Mouse (Mus musculus): Measurements from ENCODE around the gene Dcaf12. TPM values are rescaled to one million over a fixed set of nuclear protein-coding genes. Genes with fewer than 3 reads are reported as not detected.

Dcaf12 gene
- polyA plus RNA-seq, 1 experiment from 2014 or later: 62.9 TPM

- ATAC-seq (ENCODE audit: insufficient read depth, low FRiP score): peak; percentile 78
- no peak overlapping the region for H3K4me2 ChIP-seq (ENCODE audit: low read depth, low read length)
- H3K36me3 ChIP-seq (ENCODE audit: control insufficient read depth, insufficient read depth, low read length): no peaks in the 10 kb centered on the region
- H3K4me3 ChIP-seq (replicated peaks; ENCODE audit: low read length): no peak overlapping the region
- no peaks in the 10 kb centered on the region for H3K27me3 ChIP-seq (ENCODE audit: control insufficient read depth, insufficient read depth, low read length)
- H3K27ac ChIP-seq (ENCODE audit: low read length): no peak overlapping the region
- no peaks in the 10 kb centered on the region for H3K9me3 ChIP-seq (replicated peaks; ENCODE audit: control insufficient read depth, low read length)
- no peaks in the 10 kb centered on the region for H3K4me1 ChIP-seq (ENCODE audit: control insufficient read depth, insufficient read depth, low read length)
- WGBS: 51% methylated on average over 4 of the region's 4 CpGs
- H3K9ac ChIP-seq (ENCODE audit: low read length): no peak overlapping the region
Observed at GRCm38 (mm10) chr4:41320971-41321370, 6.3 kb upstream of the Dcaf12 start.

- H3K36me3 ChIP-seq (ENCODE audit: control insufficient read depth, insufficient read depth, low read length): no peaks in the 10 kb centered on the region
- peaks cover 7% of the 10 kb centered on the region for H3K4me1 ChIP-seq (ENCODE audit: control insufficient read depth, insufficient read depth, low read length)
- no peak overlapping the region for H3K4me3 ChIP-seq (replicated peaks; ENCODE audit: low read length)
- H3K9ac ChIP-seq (ENCODE audit: low read length): no peak overlapping the region
- no peak overlapping the region for H3K27ac ChIP-seq (ENCODE audit: low read length)
- H3K9me3 ChIP-seq (replicated peaks; ENCODE audit: control insufficient read depth, low read length): no peaks in the 10 kb centered on the region
- 71% methylated on average over 5 of the region's 5 CpGs for WGBS
- ATAC-seq (ENCODE audit: insufficient read depth, low FRiP score): no peak
- H3K27me3 ChIP-seq (ENCODE audit: control insufficient read depth, insufficient read depth, low read length): no peaks in the 10 kb centered on the region
- H3K4me2 ChIP-seq (ENCODE audit: low read depth, low read length): no peak overlapping the region
Observed at GRCm38 (mm10) chr4:41318267-41318666, 3.6 kb upstream of the Dcaf12 start.

DNA sequence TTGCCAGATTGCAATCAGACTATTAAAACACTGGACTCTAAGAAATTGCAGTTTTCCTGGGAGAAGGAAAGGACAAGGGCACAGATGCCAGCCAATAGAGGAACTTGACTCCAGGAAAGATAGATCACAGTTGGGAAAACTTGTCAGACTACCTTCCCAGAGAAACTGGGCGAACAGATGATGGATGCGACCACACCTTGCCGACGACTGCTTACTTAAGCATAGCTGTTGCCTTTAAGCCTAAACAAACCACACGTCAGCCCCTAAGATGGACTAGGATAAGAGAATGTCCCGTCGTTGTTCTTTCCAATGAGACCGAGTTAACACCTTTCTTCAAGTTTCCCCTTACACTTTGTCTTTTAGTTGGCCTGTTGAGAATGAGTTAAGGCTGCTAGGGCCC lies 484 bp upstream of the Dcaf12 start:
- Histone ChIP-seq H3K36me3 (ENCODE audit: control insufficient read depth, insufficient read depth, low read length) (peaks cover 12% of the 10 kb centered on the region; the same call in 1 of the 2 replicates), H3K4me2 (ENCODE audit: low read depth, low read length) (peak overlapping the region; percentile 87), H3K9ac (ENCODE audit: low read length) (peak overlapping the region; percentile 97), H3K4me1 (ENCODE audit: control insufficient read depth, insufficient read depth, low read length) (peaks cover 22% of the 10 kb centered on the region), H3K9me3 (replicated peaks; ENCODE audit: control insufficient read depth, low read length) (no peaks in the 10 kb centered on the region), H3K27ac (ENCODE audit: low read length) (peak overlapping the region; percentile 99), H3K4me3 (replicated peaks; ENCODE audit: low read length) (peak overlapping the region; percentile 96), H3K27me3 (ENCODE audit: control insufficient read depth, insufficient read depth, low read length) (no peaks in the 10 kb centered on the region)
- peak; percentile 20; the same call in 1 of the 2 replicates for ATAC-seq (ENCODE audit: insufficient read depth, low FRiP score)
- 20% methylated on average over 8 of the region's 8 CpGs for WGBS

DNA sequence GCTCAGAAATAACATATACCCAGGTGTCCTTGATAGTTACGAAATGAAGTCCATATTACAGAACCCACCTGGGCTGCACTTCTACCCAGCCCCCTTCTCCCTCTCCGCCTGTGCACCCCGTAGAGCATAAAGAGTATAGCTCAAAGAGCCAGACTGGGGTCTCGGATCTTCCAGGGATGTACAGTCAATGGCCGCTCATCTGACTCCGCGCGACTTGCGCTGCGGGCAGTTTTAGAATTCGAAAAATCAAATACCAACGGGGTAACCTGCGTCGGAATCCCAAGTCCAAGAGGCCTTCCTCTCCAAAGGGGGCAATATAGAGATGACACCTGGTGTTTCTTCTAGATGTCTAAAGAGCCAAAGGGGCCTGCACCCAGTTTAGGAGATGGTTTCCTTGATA lies 967 bp downstream of the Dcaf12 start:
- peak overlapping the region; percentile 96 for H3K4me3 ChIP-seq (replicated peaks; ENCODE audit: low read length)
- H3K9ac ChIP-seq (ENCODE audit: low read length): peak overlapping the region; percentile 97
- no peak for ATAC-seq (ENCODE audit: insufficient read depth, low FRiP score)
- H3K27ac ChIP-seq (ENCODE audit: low read length): peak overlapping the region; percentile 99
- H3K9me3 ChIP-seq (replicated peaks; ENCODE audit: control insufficient read depth, low read length): no peaks in the 10 kb centered on the region
- peak overlapping the region; percentile 87 for H3K4me2 ChIP-seq (ENCODE audit: low read depth, low read length)
- H3K27me3 ChIP-seq (ENCODE audit: control insufficient read depth, insufficient read depth, low read length): no peaks in the 10 kb centered on the region
- peaks cover 22% of the 10 kb centered on the region for H3K4me1 ChIP-seq (ENCODE audit: control insufficient read depth, insufficient read depth, low read length)
- 10% methylated on average over 14 of the region's 14 CpGs for WGBS
- peaks cover 17% of the 10 kb centered on the region; the same call in 1 of the 2 replicates for H3K36me3 ChIP-seq (ENCODE audit: control insufficient read depth, insufficient read depth, low read length)

- H3K27ac ChIP-seq (ENCODE audit: low read length): no peak overlapping the region
- peaks cover 20% of the 10 kb centered on the region for H3K36me3 ChIP-seq (ENCODE audit: control insufficient read depth, insufficient read depth, low read length)
- H3K9me3 ChIP-seq (replicated peaks; ENCODE audit: control insufficient read depth, low read length): no peaks in the 10 kb centered on the region
- no peaks in the 10 kb centered on the region for H3K27me3 ChIP-seq (ENCODE audit: control insufficient read depth, insufficient read depth, low read length)
- no peak overlapping the region for H3K9ac ChIP-seq (ENCODE audit: low read length)
- H3K4me2 ChIP-seq (ENCODE audit: low read depth, low read length): no peak overlapping the region
- WGBS: 88% methylated on average over 9 of the region's 9 CpGs
- ATAC-seq (ENCODE audit: insufficient read depth, low FRiP score): no peak
- peaks cover 22% of the 10 kb centered on the region for H3K4me1 ChIP-seq (ENCODE audit: control insufficient read depth, insufficient read depth, low read length)
- no peak overlapping the region for H3K4me3 ChIP-seq (replicated peaks; ENCODE audit: low read length)
Observed at GRCm38 (mm10) chr4:41310567-41311563, 3.8 kb downstream of the Dcaf12 start.

GRCm38 (mm10) chr4:41307406-41307805 lies 7.3 kb downstream of the Dcaf12 start:
- no peak overlapping the region for H3K27ac ChIP-seq (ENCODE audit: low read length)
- H3K36me3 ChIP-seq (ENCODE audit: control insufficient read depth, insufficient read depth, low read length): peaks cover 20% of the 10 kb centered on the region
- H3K4me1 ChIP-seq (ENCODE audit: control insufficient read depth, insufficient read depth, low read length): peaks cover 8% of the 10 kb centered on the region; the same call in 1 of the 2 replicates
- no peak overlapping the region for H3K9ac ChIP-seq (ENCODE audit: low read length)
- no peak overlapping the region for H3K4me2 ChIP-seq (ENCODE audit: low read depth, low read length)
- ATAC-seq (ENCODE audit: insufficient read depth, low FRiP score): no peak
- no peaks in the 10 kb centered on the region for H3K27me3 ChIP-seq (ENCODE audit: control insufficient read depth, insufficient read depth, low read length)
- H3K4me3 ChIP-seq (replicated peaks; ENCODE audit: low read length): no peak overlapping the region
- H3K9me3 ChIP-seq (replicated peaks; ENCODE audit: control insufficient read depth, low read length): no peaks in the 10 kb centered on the region
- WGBS: 81% methylated on average over 6 of the region's 6 CpGs

- H3K27me3 ChIP-seq (ENCODE audit: control insufficient read depth, insufficient read depth, low read length): no peaks in the 10 kb centered on the region
- H3K4me1 ChIP-seq (ENCODE audit: control insufficient read depth, insufficient read depth, low read length): no peaks in the 10 kb centered on the region
- H3K27ac ChIP-seq (ENCODE audit: low read length): no peak overlapping the region
- WGBS: 56% methylated on average over 3 of the region's 3 CpGs
- no peaks in the 10 kb centered on the region for H3K9me3 ChIP-seq (replicated peaks; ENCODE audit: control insufficient read depth, low read length)
- ATAC-seq (ENCODE audit: insufficient read depth, low FRiP score): no peak
- no peak overlapping the region for H3K9ac ChIP-seq (ENCODE audit: low read length)
- H3K36me3 ChIP-seq (ENCODE audit: control insufficient read depth, insufficient read depth, low read length): peaks cover 18% of the 10 kb centered on the region
- H3K4me3 ChIP-seq (replicated peaks; ENCODE audit: low read length): no peak overlapping the region
- no peak overlapping the region for H3K4me2 ChIP-seq (ENCODE audit: low read depth, low read length)
Observed at GRCm38 (mm10) chr4:41304302-41304701, 10.4 kb downstream of the Dcaf12 start.

DNA sequence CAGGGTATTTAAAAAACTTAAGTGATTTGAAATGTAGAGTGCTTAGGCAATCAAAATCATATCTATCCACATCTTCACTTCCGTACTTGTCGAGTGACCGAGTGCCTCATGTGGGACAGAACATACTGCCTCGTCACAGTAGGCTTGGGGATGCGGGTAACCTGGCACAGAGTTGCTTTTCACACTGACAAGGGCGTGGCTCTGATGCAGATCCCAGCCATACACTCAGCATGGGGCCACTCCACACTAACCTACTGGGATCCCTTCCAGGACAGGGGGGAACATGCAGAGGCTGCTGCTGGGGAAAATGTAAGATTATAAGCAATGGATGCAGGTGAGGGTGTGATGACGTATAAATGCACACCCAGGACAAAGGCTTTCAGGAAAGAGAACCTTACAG lies 11.0 kb downstream of the Dcaf12 start:
- Histone ChIP-seq H3K9me3 (replicated peaks; ENCODE audit: control insufficient read depth, low read length) (no peaks in the 10 kb centered on the region), H3K27ac (ENCODE audit: low read length) (no peak overlapping the region), H3K9ac (ENCODE audit: low read length) (no peak overlapping the region), H3K4me2 (ENCODE audit: low read depth, low read length) (no peak overlapping the region), H3K4me1 (ENCODE audit: control insufficient read depth, insufficient read depth, low read length) (no peaks in the 10 kb centered on the region), H3K4me3 (replicated peaks; ENCODE audit: low read length) (no peak overlapping the region), H3K36me3 (ENCODE audit: control insufficient read depth, insufficient read depth, low read length) (peaks cover 25% of the 10 kb centered on the region), H3K27me3 (ENCODE audit: control insufficient read depth, insufficient read depth, low read length) (no peaks in the 10 kb centered on the region)
- 84% methylated on average over 7 of the region's 7 CpGs for WGBS
- ATAC-seq (ENCODE audit: insufficient read depth, low FRiP score): no peak

DNA sequence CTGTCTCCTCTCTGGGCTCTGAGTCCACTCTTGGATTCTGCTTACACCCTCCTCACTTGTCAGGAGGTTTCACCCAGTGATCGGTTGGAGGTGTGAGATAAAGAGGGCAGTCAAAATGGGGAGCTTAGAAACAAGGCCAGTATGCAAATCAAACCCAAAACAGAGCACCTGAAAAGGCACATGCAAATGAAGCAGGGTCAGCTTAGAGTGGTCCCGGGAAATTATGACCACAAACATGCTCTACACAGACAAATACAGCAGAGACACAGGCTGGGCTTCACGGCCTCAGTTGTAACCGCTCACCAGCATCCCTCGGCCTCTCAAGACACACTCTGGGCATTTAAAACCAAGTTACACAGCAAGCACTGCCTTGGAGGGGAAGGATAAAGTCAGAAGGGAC lies 15.7 kb downstream of the Dcaf12 start:
- Histone ChIP-seq H3K36me3 (ENCODE audit: control insufficient read depth, insufficient read depth, low read length) (peaks cover 37% of the 10 kb centered on the region), H3K4me2 (ENCODE audit: low read depth, low read length) (no peak overlapping the region), H3K27me3 (ENCODE audit: control insufficient read depth, insufficient read depth, low read length) (no peaks in the 10 kb centered on the region), H3K9me3 (replicated peaks; ENCODE audit: control insufficient read depth, low read length) (no peaks in the 10 kb centered on the region), H3K9ac (ENCODE audit: low read length) (no peak overlapping the region), H3K4me3 (replicated peaks; ENCODE audit: low read length) (no peak overlapping the region), H3K27ac (ENCODE audit: low read length) (no peak overlapping the region), H3K4me1 (ENCODE audit: control insufficient read depth, insufficient read depth, low read length) (no peaks in the 10 kb centered on the region)
- ATAC-seq (ENCODE audit: insufficient read depth, low FRiP score): no peak
- WGBS: 93% methylated on average over 5 of the region's 5 CpGs
